Comparison of ENCODE assay signal across 8 mouse cellular contexts in genomic region chr5:98030091-98030901, GRCm38 (mm10). TPM values are rescaled to one million over a fixed set of nuclear protein-coding genes. Genes with fewer than 3 reads are reported as not detected.
DNase-seq lines count a peak whose midpoint lies in the region; ATAC-seq and TF ChIP-seq lines count a peak whose summit lies in the region.

No protein-coding gene starts in this region.

- H3K4me1 ChIP-seq in embryonic facial prominence, embryonic 13.5 days: peaks cover 11% of the 10 kb centered on the region; the same call in 1 of the 2 replicates
- peaks cover 18% of the 10 kb centered on the region for H3K4me1 ChIP-seq in heart, postnatal 0 days (ENCODE audit: control insufficient read depth, insufficient read depth)
- H3K4me1 ChIP-seq in small intestine, adult 2 months (ENCODE audit: control insufficient read depth, insufficient read depth, insufficient read length, low read length): peaks cover 8% of the 10 kb centered on the region; the same call in 1 of the 2 replicates

- WGBS in embryonic facial prominence, embryonic 13.5 days: under 1% methylated on average over 36 of the region's 36 CpGs
- WGBS in heart, postnatal 0 days: under 1% methylated on average over 34 of the region's 36 CpGs
- WGBS in small intestine, adult 2 months: under 1% methylated on average over 36 of the region's 36 CpGs

- no peak for TF ChIP-seq CTCF in heart, postnatal 0 days (IDR thresholded peaks at IDR 0.05; ENCODE audit: low read depth)
- no peak for TF ChIP-seq CTCF in small intestine, adult 2 months (IDR thresholded peaks at IDR 0.05; ENCODE audit: extremely low read depth, insufficient read length, insufficient replicate concordance, low read depth, low read length)

- H3K4me2 ChIP-seq in embryonic facial prominence, embryonic 13.5 days: peak overlapping the region; percentile 77
- H3K4me2 ChIP-seq in heart, postnatal 0 days (ENCODE audit: low read depth, low read length): peak overlapping the region; percentile 84

- H3K27ac ChIP-seq in embryonic facial prominence, embryonic 13.5 days: peak overlapping the region; percentile 85
- peak overlapping the region; percentile 92 for H3K27ac ChIP-seq in heart, postnatal 0 days (ENCODE audit: low read depth)
- peak overlapping the region; percentile 86 for H3K27ac ChIP-seq in small intestine, adult 2 months (ENCODE audit: insufficient read depth, low read depth, low read length)

- ATAC-seq in embryonic facial prominence, embryonic 13.5 days (ENCODE audit: insufficient number of reproducible peaks, insufficient read depth, low FRiP score, low TSS enrichment, low read depth): peak; percentile 83
- ATAC-seq in heart, postnatal 0 days (ENCODE audit: insufficient read depth, low read depth): peak; percentile 78
- ATAC-seq in megakaryocyte progenitor cell, adult 5-6 weeks (replicated peaks; ENCODE audit: poor library complexity): peak; percentile 40

- peaks cover 7% of the 10 kb centered on the region; the same call in 1 of the 2 replicates for H3K27me3 ChIP-seq in embryonic facial prominence, embryonic 13.5 days
- no peaks in the 10 kb centered on the region for H3K27me3 ChIP-seq in heart, postnatal 0 days (ENCODE audit: control insufficient read depth, insufficient read depth, low read length)
- H3K27me3 ChIP-seq in small intestine, adult 2 months (ENCODE audit: control insufficient read depth, insufficient read depth, low read length): no peaks in the 10 kb centered on the region

- no peak; the same call in 1 of the 2 replicates for TF ChIP-seq POLR2A in small intestine, adult 2 months (IDR thresholded peaks at IDR 0.05; ENCODE audit: low read depth, low read length)

- TF ChIP-seq EP300 in heart, postnatal 0 days (IDR thresholded peaks at IDR 0.05; ENCODE audit: low read depth): no peak

- no peaks in the 10 kb centered on the region for H3K9me3 ChIP-seq in embryonic facial prominence, embryonic 13.5 days
- no peaks in the 10 kb centered on the region for H3K9me3 ChIP-seq in heart, postnatal 0 days (replicated peaks; ENCODE audit: control insufficient read depth, low read length)

- peak overlapping the region; percentile 91 for H3K9ac ChIP-seq in embryonic facial prominence, embryonic 13.5 days
- H3K9ac ChIP-seq in heart, postnatal 0 days (replicated peaks; ENCODE audit: low read depth, low read length): peak overlapping the region; percentile 86

- DNase-seq in cerebellum, adult 8-10 months: peak; percentile 3
- DNase-seq in cerebellum, adult 11-12 months: no peak
- DNase-seq in ZHBTc4 (ENCODE audit: low read depth, low spot score): peak; percentile 55
- peak; percentile 50 for DNase-seq in heart, postnatal 0 days (ENCODE audit: low spot score)
- DNase-seq in kidney, postnatal 4 days: peak; percentile 71 to 83

- peaks cover 13% of the 10 kb centered on the region for H3K36me3 ChIP-seq in embryonic facial prominence, embryonic 13.5 days
- H3K36me3 ChIP-seq in heart, postnatal 0 days (replicated peaks; ENCODE audit: control insufficient read depth, insufficient read depth, low read length): peaks cover 18% of the 10 kb centered on the region
- H3K36me3 ChIP-seq in small intestine, adult 2 months (ENCODE audit: control insufficient read depth, insufficient read depth, low read length): peaks cover 10% of the 10 kb centered on the region

- peak overlapping the region; percentile 83 for H3K4me3 ChIP-seq in embryonic facial prominence, embryonic 13.5 days
- H3K4me3 ChIP-seq in heart, postnatal 0 days (ENCODE audit: low read depth, low read length): peak overlapping the region; percentile 75
- H3K4me3 ChIP-seq in small intestine, adult 2 months (ENCODE audit: low read depth, low read length): peak overlapping the region; percentile 99

RNA-seq across cellular contexts. Expression of gene Antxr2, which starts 0.5 kb away (rescaled TPM):
- polyA plus RNA-seq in embryonic facial prominence, embryonic 13.5 days (2015; fragmentation: Nextera tagmentation; extraction: Ambion mirVana): 15.5 and 18.3 TPM in 2 replicates
- total RNA-seq in heart, postnatal 0 days (2014; rRNA removed; ENCODE audit: low replicate concordance): 66.2 and 78.7 TPM in 2 replicates
- 48.6 and 49.9 TPM in 2 replicates for polyA plus RNA-seq in heart, postnatal 0 days (2015; fragmentation: Nextera tagmentation; extraction: Ambion mirVana)
- 5.2 and 7.5 TPM in 2 replicates for total RNA-seq in megakaryocyte progenitor cell, adult 5-6 weeks (2015)
- total RNA-seq in megakaryocyte progenitor cell, adult 5-6 weeks (2017): 4.8 and 7.6 TPM in 2 replicates
- 3.2 and 4.7 TPM in 2 replicates for polyA plus RNA-seq in small intestine, adult 2 months (2012; rRNA removed)
